ENCODE assay signal across 10 mouse cellular contexts in the genomic region with DNA sequence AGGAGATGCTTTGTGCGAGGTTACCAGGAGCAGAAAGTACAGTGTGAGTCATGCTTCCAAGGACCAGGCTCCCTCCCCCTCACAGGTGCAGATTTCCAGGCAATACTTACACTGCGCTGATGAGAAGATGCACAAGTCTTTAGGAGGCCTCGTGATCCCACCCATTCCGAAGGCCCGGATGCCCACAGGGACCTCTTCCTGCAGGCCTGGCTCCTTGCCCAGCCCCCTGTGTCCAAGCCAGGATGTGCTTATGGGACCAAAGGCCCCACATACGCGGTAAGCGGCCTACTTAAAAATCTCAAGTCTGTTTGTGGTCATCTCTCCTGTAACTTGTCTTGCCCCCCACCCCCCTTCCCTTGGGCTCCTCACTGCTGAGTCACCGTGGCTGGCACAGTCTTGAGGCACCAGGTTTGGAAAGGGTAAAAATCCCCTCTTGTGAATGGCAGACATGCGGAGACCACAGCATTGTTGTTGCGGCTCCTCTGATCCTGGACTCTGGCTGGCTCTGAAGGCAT. TPM values are rescaled to one million over a fixed set of nuclear protein-coding genes. Genes with fewer than 3 reads are reported as not detected.
DNase-seq lines count a peak whose midpoint lies in the region; ATAC-seq lines count a peak whose summit lies in the region.
"Had no signal": no experiment of that assay in that cellular context is flagged by ENCODE, and none has a peak within 500 bp of the region (broad histone marks: within the 10 kb centered on the region; RNA-seq: fewer than 3 reads in every experiment).

No protein-coding gene starts in this region.

- H3K27ac ChIP-seq in forebrain, embryonic 10.5 days, result peak overlapping the region; percentile 44; the same call in 1 of the 2 replicates
- H3K27ac ChIP-seq in forebrain, embryonic 15.5 days (replicated peaks), result no peak overlapping the region
- H3K27ac ChIP-seq in lung, embryonic 16.5 days (ENCODE audit: low read length), result no peak overlapping the region

- no peak overlapping the region for H3K4me2 ChIP-seq in forebrain, embryonic 15.5 days (replicated peaks)
- no peak overlapping the region for H3K4me2 ChIP-seq in lung, embryonic 16.5 days (ENCODE audit: low read depth, low read length)

- H3K9ac ChIP-seq in forebrain, embryonic 15.5 days (replicated peaks), result no peak overlapping the region
- H3K9ac ChIP-seq in lung, embryonic 16.5 days (ENCODE audit: low read length), result no peak overlapping the region

- ATAC-seq in forebrain, embryonic 15.5 days (replicated peaks), result no peak
- 0 out of 2 replicates have a peak, but pooled peaks have one; percentile 13 for ATAC-seq in lung, embryonic 16.5 days (ENCODE audit: low read depth)
- ATAC-seq: intestine, embryonic 16.5 days had no signal

- H3K9me3 ChIP-seq in forebrain, embryonic 10.5 days, result no peaks in the 10 kb centered on the region
- H3K9me3 ChIP-seq in forebrain, embryonic 15.5 days, result no peaks in the 10 kb centered on the region
- H3K9me3 ChIP-seq in lung, embryonic 16.5 days (ENCODE audit: control insufficient read depth, low read length), result no peaks in the 10 kb centered on the region

- peaks cover 31% of the 10 kb centered on the region for H3K4me1 ChIP-seq in forebrain, embryonic 10.5 days
- H3K4me1 ChIP-seq in forebrain, embryonic 15.5 days, result peaks cover 7% of the 10 kb centered on the region
- peaks cover 10% of the 10 kb centered on the region for H3K4me1 ChIP-seq in lung, embryonic 16.5 days (replicated peaks; ENCODE audit: control insufficient read depth, insufficient read depth, low read length)

- 77% methylated on average over 11 of the region's 11 CpGs for WGBS in forebrain, embryonic 10.5 days
- WGBS in forebrain, embryonic 15.5 days, result 57% methylated on average over 11 of the region's 11 CpGs
- 41% methylated on average over 11 of the region's 11 CpGs for WGBS in lung, embryonic 16.5 days

- H3K36me3 ChIP-seq in forebrain, embryonic 10.5 days (replicated peaks), result no peaks in the 10 kb centered on the region
- H3K36me3 ChIP-seq in forebrain, embryonic 15.5 days, result no peaks in the 10 kb centered on the region
- no peaks in the 10 kb centered on the region for H3K36me3 ChIP-seq in lung, embryonic 16.5 days (ENCODE audit: control insufficient read depth, insufficient read depth, low read length)

- no peak overlapping the region for H3K4me3 ChIP-seq in forebrain, embryonic 10.5 days
- H3K4me3 ChIP-seq in forebrain, embryonic 15.5 days, result no peak overlapping the region
- no peak overlapping the region for H3K4me3 ChIP-seq in lung, embryonic 16.5 days (ENCODE audit: low read length)

- H3K27me3 ChIP-seq in forebrain, embryonic 10.5 days (ENCODE audit: poor library complexity, severe bottlenecking), result no peaks in the 10 kb centered on the region
- H3K27me3 ChIP-seq in forebrain, embryonic 15.5 days, result no peaks in the 10 kb centered on the region
- H3K27me3 ChIP-seq in lung, embryonic 16.5 days (ENCODE audit: control insufficient read depth, insufficient read depth, low read depth, low read length), result no peaks in the 10 kb centered on the region

- DNase-seq in forebrain, embryonic 10.5 days (ENCODE audit: extremely low spot score, low spot score), result no peak
- DNase-seq in layer of hippocampus, adult 11-12 months (ENCODE audit: low spot score), result peak; percentile 30
- DNase-seq in layer of hippocampus, postnatal 36 days, result no peak
- peak; percentile 96 for DNase-seq in Muller cell, postnatal 12 days (ENCODE audit: inconsistent ontology term)
- DNase-seq in urinary bladder, adult 18-20 months (ENCODE audit: low spot score in 2 of 2), result no peak
- no peak for DNase-seq in urinary bladder, postnatal 4 days (ENCODE audit: low spot score in 2 of 2)
- DNase-seq: cerebellum, postnatal 36 days had no signal

RNA-seq across cellular contexts. Expression of a gene that starts 18.4 kb away (rescaled TPM):
- not detected in 2 replicates for polyA plus RNA-seq in forebrain, embryonic 10.5 days (2016; fragmentation: Nextera tagmentation; extraction: Ambion mirVana)
- 0.36 and 0.79 TPM in 2 replicates for polyA plus RNA-seq in forebrain, embryonic 15.5 days (2015; fragmentation: Nextera tagmentation; extraction: Ambion mirVana)
- 1 to 10 TPM; 1.0 to 1.6 TPM for total RNA-seq in layer of hippocampus, postnatal 36 days (2021)
- 3.4 and 4.1 TPM in 2 replicates for polyA plus RNA-seq in lung, embryonic 16.5 days (2015; fragmentation: Nextera tagmentation; extraction: Ambion mirVana)

Comparison
In these comparisons a context has a peak if more than half of its experiments do, and no peak if none do; other contexts are left out.
1. DNase-seq: peak in layer of hippocampus, adult 11-12 months (single experiment) and Muller cell, postnatal 12 days (single experiment); none in forebrain, embryonic 10.5 days (single experiment), layer of hippocampus, postnatal 36 days (0 of 2), urinary bladder, adult 18-20 months (0 of 2) and urinary bladder, postnatal 4 days (0 of 2).